Mouse (Mus musculus) heart, postnatal 0 days (tissue): ENCODE data around the gene Sbno1.

Source experiments
- CTCF ChIP-seq: IDR thresholded peaks from 2 replicates; pipeline ENCODE4 v1.5.1; 2016; ENCODE audit warnings: antibody characterized with exemption, control low read depth, low read depth
- EP300 ChIP-seq: IDR thresholded peaks from 2 replicates; pipeline ENCODE4 v1.6.1; 2016; ENCODE audit warnings: antibody characterized with exemption, low read depth

DNA sequence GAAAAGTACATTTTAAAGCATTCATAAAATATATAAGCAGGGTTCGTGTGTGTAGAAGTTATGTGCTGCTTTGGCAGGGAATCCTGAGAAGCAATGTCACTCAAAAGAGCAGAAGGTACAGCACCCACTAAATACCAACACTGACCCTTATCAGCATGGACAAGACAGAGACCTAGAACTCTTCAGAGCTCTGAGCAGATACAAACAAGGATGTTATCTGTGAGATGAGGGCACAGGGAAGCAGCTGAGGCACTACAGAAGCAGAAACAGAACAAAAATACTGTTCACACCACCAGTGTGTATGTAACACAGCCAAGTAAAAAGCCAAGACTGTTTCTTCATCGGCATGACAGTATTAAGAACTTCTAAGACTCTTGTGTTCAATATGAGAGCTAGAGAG is 6.9 kb downstream of the Sbno1 start:
- no peak for TF ChIP-seq CTCF
- no peak for TF ChIP-seq EP300
